ENCODE assay signal across 35 mouse cellular contexts in genomic region chr7:112943056-112943455, GRCm38 (mm10). TPM values are rescaled to one million over a fixed set of nuclear protein-coding genes. Genes with fewer than 3 reads are reported as not detected.
"Had no signal": no experiment of that assay in that cellular context is flagged by ENCODE, and none has a peak within 500 bp of the region (broad histone marks: within the 10 kb centered on the region; RNA-seq: fewer than 3 reads in every experiment).

No protein-coding gene starts in this region.

- H3K36me3 ChIP-seq: heart, embryonic 10.5 days; heart, embryonic 12.5 days; heart, embryonic 13.5 days; heart, embryonic 15.5 days; hindbrain, embryonic 10.5 days; hindbrain, embryonic 12.5 days; hindbrain, embryonic 13.5 days; hindbrain, embryonic 15.5 days; intestine, embryonic 15.5 days; kidney, embryonic 15.5 days had no signal

- H3K9me3 ChIP-seq: heart, embryonic 10.5 days; heart, embryonic 12.5 days; heart, embryonic 13.5 days; heart, embryonic 15.5 days; hindbrain, embryonic 10.5 days; hindbrain, embryonic 12.5 days; hindbrain, embryonic 13.5 days; hindbrain, embryonic 15.5 days; intestine, embryonic 15.5 days; kidney, embryonic 15.5 days had no signal

- H3K27ac ChIP-seq: heart, embryonic 10.5 days; heart, embryonic 13.5 days; heart, embryonic 15.5 days; hindbrain, embryonic 10.5 days; hindbrain, embryonic 12.5 days; hindbrain, embryonic 13.5 days; hindbrain, embryonic 14.5 days; hindbrain, embryonic 15.5 days; hindbrain, postnatal 0 days; intestine, embryonic 15.5 days; kidney, embryonic 15.5 days; kidney, postnatal 0 days; layer of hippocampus, adult 2 months; left cerebral cortex, adult 2 months had no signal

- H3K4me1 ChIP-seq: heart, embryonic 10.5 days; heart, embryonic 12.5 days; heart, embryonic 13.5 days; heart, embryonic 15.5 days; hindbrain, embryonic 12.5 days; hindbrain, embryonic 13.5 days; hindbrain, embryonic 15.5 days; intestine, embryonic 15.5 days had no signal

- H3K27me3 ChIP-seq: hindbrain, embryonic 12.5 days; hindbrain, embryonic 13.5 days; hindbrain, embryonic 15.5 days; intestine, embryonic 15.5 days; kidney, embryonic 15.5 days had no signal

- H3K9ac ChIP-seq: heart, embryonic 12.5 days; heart, embryonic 13.5 days; heart, embryonic 15.5 days; hindbrain, embryonic 12.5 days; hindbrain, embryonic 13.5 days; hindbrain, embryonic 14.5 days; hindbrain, embryonic 15.5 days; intestine, embryonic 15.5 days; kidney, embryonic 15.5 days had no signal

- H3K4me2 ChIP-seq: heart, embryonic 11.5 days; heart, embryonic 12.5 days; heart, embryonic 13.5 days; heart, embryonic 15.5 days; hindbrain, embryonic 12.5 days; hindbrain, embryonic 13.5 days; hindbrain, embryonic 14.5 days; hindbrain, embryonic 15.5 days; intestine, embryonic 15.5 days; kidney, embryonic 15.5 days had no signal

- ATAC-seq: hindbrain, embryonic 16.5 days; hindbrain, postnatal 0 days; inflammation-experienced regulatory T-cells, adult 6 months; intestine, embryonic 15.5 days; intestine, embryonic 16.5 days; intestine, postnatal 0 days had no signal

- DNase-seq: heart, postnatal 10 days; heart, postnatal 14 days; heart, postnatal 4 days; kidney, adult 11 months; kidney, adult 18-20 months; kidney, adult 2 months; kidney, adult 8-10 months; kidney, adult 9 months; kidney, postnatal 10 days; kidney, postnatal 14 days; kidney, postnatal 36 days; kidney, postnatal 4 days; layer of hippocampus, adult 9-11 months; layer of hippocampus, postnatal 36 days had no signal

- H3K4me3 ChIP-seq: heart, embryonic 10.5 days; heart, embryonic 12.5 days; heart, embryonic 13.5 days; heart, embryonic 15.5 days; hindbrain, embryonic 10.5 days; hindbrain, embryonic 12.5 days; hindbrain, embryonic 13.5 days; hindbrain, embryonic 15.5 days; intestine, embryonic 15.5 days; kidney, embryonic 15.5 days; layer of hippocampus, adult 2 months; left cerebral cortex, adult 2 months had no signal

RNA-seq across cellular contexts. Expression of gene Rassf10, which starts 10.7 kb away (rescaled TPM):
- total RNA-seq: hematopoietic stem cell, adult 5-6 weeks had no signal
- polyA plus RNA-seq: inflammation-experienced regulatory T-cells, adult 6 months had no signal
